Mouse (Mus musculus) C2C12 (cell line): ENCODE measurements at regions not wholly inside any gene's neighbourhood (a gene's known extent, or its start where the extent isn't known, plus 50 kb on each side); places are given as distances from the start of the nearest gene placed in this dataset.

ENCODE experiments used
- H3K27me3 ChIP-seq: one replicate; pipeline ENCODE4 v1.6.1; 2011; ENCODE audit not compliant: control insufficient read depth, insufficient read depth, insufficient read length
- H3K36me3 ChIP-seq: one replicate; pipeline ENCODE4 v1.6.1; 2011; ENCODE audit not compliant: control insufficient read depth, insufficient read depth
- H3K4me3 ChIP-seq: one replicate; pipeline ENCODE4 v1.5.1; 2011; ENCODE audit warnings: mild to moderate bottlenecking, control low read depth; ENCODE audit not compliant: poor library complexity, insufficient read depth, severe bottlenecking
- H3K79me2 ChIP-seq: one replicate; pipeline ENCODE4 v1.6.1; 2011; ENCODE audit not compliant: control insufficient read depth, insufficient read depth
- H3K79me3 ChIP-seq: one replicate; pipeline ENCODE4 v1.6.1; 2011; ENCODE audit warnings: low read depth, control low read depth
- H3ac ChIP-seq: one replicate; pipeline ENCODE3; 2011; ENCODE audit warnings: low read depth; ENCODE audit not compliant: control insufficient read depth, insufficient read length
- CEBPB ChIP-seq: IDR thresholded peaks from one replicate; pipeline ENCODE4 v1.6.1; 2011; ENCODE audit warnings: low read depth, mild to moderate bottlenecking, control low read depth, moderate library complexity
- CTCF ChIP-seq: IDR thresholded peaks from one replicate; pipeline ENCODE4 v1.5.1; 2011; ENCODE audit not compliant: control insufficient read depth, insufficient read depth, insufficient read length
- FOSL1 ChIP-seq: IDR thresholded peaks from one replicate; pipeline ENCODE4 v1.8.0; 2011; ENCODE audit warnings: mild to moderate bottlenecking, low read length; ENCODE audit not compliant: poor library complexity, insufficient read depth, severe bottlenecking
- MAX ChIP-seq: IDR thresholded peaks from one replicate; pipeline ENCODE4 v1.6.1; 2011; ENCODE audit warnings: mild to moderate bottlenecking, control low read depth
- MYOD1 ChIP-seq: IDR thresholded peaks from one replicate; pipeline ENCODE4 v1.6.1; 2011; ENCODE audit warnings: low read depth; ENCODE audit not compliant: control insufficient read depth, insufficient read length
- MYOG ChIP-seq: IDR thresholded peaks from one replicate; pipeline ENCODE4 v1.6.1; 2011; ENCODE audit not compliant: control insufficient read depth, insufficient read length; ENCODE audit errors: extremely low read depth
- USF1 ChIP-seq: IDR thresholded peaks from one replicate; pipeline ENCODE4 v1.6.1; 2011; ENCODE audit warnings: low read depth, mild to moderate bottlenecking, control low read depth, moderate library complexity

DNA sequence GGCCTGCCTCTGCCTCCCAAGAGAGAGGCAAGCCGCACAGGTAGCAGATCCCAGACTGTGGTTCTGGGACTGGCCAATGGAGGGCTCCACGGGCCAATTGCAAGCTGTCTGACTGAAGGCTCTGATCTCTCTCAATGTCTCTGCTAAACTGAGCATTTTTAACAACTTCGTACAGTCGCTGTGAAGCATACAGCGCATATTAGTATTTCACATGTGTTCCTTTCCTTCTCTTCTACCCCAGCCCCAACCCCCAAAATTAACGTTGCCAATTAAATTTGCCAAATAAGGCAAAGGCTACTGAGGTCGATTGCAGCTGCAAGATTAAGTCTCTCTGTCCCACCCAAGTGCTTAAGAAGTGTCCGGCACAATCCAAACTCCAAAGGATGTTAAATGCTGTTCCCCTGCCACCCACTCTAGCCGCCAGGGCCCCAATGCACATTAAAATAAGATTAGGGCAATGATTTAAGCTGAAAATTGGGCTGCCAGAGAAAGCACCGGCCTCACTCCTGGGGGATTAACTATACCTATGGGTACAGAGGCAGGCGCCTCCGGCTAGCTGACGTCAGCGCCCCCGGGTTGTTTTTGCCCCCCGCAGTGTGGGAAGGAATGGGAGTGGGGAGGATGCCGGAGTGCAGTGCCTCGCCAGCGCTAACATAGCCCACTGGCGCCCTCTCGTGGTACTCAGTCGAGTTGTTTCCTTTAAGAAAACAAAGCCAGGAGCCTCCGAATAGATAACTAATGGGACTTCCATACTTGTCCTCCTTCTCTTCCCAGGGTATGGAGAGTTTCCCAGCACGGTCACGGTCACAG lies 81.3 kb downstream of the Gm21962 start:
- no peak overlapping the region for H3ac ChIP-seq
- no peak for TF ChIP-seq MYOD1
- no peak for TF ChIP-seq USF1
- no peak for TF ChIP-seq FOSL1
- TF ChIP-seq CEBPB: no peak
- TF ChIP-seq MAX: no peak
- peak; percentile 74 for TF ChIP-seq CTCF
- TF ChIP-seq MYOG: no peak
- H3K79me2 ChIP-seq: no peaks in the 10 kb centered on the region
- H3K36me3 ChIP-seq: no peaks in the 10 kb centered on the region
- H3K4me3 ChIP-seq: no peak overlapping the region
- no peaks in the 10 kb centered on the region for H3K27me3 ChIP-seq
- H3K79me3 ChIP-seq: no peaks in the 10 kb centered on the region

DNA sequence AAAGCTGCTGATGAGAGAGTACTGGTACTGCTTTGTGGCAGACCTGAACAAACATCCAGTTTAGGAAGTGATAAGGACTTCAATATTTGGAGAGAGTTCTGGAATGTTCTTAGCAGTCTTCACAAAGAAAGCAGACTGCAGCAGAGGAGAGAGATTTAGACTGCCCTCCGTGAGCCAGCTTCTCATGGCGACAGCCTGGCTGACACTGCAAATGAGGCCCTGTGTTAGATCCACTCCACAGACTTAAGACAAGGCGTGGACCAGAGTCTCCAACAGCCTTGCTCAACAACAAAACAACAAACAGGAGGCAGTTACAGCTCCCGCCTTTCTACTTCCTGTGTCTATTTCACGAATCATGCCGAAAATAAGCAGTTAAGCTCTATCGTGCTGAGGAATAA lies 81.9 kb downstream of the Gm21962 start:
- no peak overlapping the region for H3K4me3 ChIP-seq
- TF ChIP-seq MYOD1: no peak
- no peak for TF ChIP-seq FOSL1
- TF ChIP-seq USF1: no peak
- no peak for TF ChIP-seq MYOG
- TF ChIP-seq MAX: no peak
- TF ChIP-seq CEBPB: no peak
- no peak for TF ChIP-seq CTCF
- H3K79me3 ChIP-seq: no peaks in the 10 kb centered on the region
- no peak overlapping the region for H3ac ChIP-seq
- H3K36me3 ChIP-seq: no peaks in the 10 kb centered on the region
- H3K79me2 ChIP-seq: no peaks in the 10 kb centered on the region
- H3K27me3 ChIP-seq: no peaks in the 10 kb centered on the region

DNA sequence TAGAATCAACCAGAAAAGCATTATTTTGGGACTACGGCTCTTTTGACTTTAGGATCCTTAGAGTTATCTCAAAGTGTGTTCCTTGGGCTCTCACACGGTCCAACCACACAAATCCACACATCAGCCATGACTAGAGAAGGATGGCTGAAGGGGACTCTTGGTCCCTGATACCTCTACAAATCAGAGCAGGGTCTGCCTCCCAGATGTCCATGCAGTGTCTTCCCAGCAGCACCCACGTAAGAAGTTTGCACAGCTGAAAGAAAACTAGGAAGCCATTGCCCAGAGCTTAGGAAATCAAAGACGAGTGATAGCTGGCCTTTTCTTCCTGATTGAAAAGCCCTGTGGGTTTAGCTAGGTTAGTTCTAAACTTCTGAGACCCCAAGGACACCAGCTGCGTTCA lies 84.1 kb downstream of the Gm21962 start:
- TF ChIP-seq MYOD1: no peak
- TF ChIP-seq CTCF: no peak
- no peak for TF ChIP-seq MAX
- TF ChIP-seq CEBPB: no peak
- no peak for TF ChIP-seq USF1
- no peak for TF ChIP-seq FOSL1
- no peak for TF ChIP-seq MYOG
- Histone ChIP-seq H3K79me3 (no peaks in the 10 kb centered on the region), H3K4me3 (no peak overlapping the region), H3K36me3 (no peaks in the 10 kb centered on the region), H3K27me3 (no peaks in the 10 kb centered on the region), H3ac (no peak overlapping the region), H3K79me2 (no peaks in the 10 kb centered on the region)

DNA sequence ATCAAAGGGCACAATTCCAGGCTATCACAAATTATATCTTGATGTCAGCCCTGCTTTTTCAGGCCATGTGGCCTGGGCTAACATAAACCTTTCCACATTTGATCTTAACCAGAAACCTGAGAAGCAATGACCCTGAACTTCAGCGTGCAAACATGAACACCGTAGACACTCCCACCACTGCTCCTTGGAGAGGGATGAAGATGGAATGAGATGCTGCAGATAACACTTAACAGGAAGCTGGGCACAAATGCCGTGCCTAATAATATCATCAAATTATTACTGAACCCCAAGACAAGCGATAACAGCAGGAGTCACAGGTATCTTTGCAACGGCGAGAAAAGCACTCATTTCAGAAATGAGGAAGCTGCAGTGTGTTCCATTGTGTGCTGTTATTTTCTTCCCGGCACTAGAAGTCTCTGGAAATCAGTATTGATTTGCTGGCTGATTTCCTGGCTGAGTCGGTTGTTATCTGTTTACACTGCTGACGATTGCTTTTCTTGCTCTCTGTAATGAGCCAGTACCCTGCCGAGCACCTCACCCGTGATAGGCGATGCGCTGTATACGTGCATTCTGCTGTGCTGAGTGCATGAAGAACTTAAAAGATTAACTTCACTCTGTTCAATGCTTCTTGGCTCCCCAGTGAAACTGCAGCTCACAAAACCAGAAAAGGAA lies 91.0 kb downstream of the Gm21962 start:
- Histone ChIP-seq H3ac (no peak overlapping the region), H3K79me2 (no peaks in the 10 kb centered on the region), H3K4me3 (no peak overlapping the region), H3K36me3 (no peaks in the 10 kb centered on the region), H3K27me3 (no peaks in the 10 kb centered on the region), H3K79me3 (no peaks in the 10 kb centered on the region)
- TF ChIP-seq CTCF (no peak), MYOD1 (no peak), CEBPB (no peak), FOSL1 (no peak), USF1 (no peak), MAX (no peak), MYOG (no peak)

DNA sequence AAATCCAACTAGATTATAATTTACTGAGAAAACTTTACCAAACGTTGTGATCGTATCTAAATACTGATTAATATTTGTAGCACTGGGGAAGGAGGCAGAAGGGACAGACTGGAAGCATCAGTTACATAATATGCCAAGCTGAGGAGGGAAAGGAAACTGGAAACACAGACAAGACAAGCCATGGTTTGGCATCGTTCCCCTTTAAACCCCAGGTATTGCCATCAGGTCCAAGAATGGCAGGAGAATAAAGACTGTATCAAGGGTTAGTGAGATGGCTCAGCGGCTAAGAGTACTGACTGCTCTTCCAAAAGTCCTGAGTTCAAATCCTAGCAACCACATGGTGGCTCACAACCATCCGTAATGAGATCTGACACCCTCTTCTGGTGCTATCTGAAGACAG lies 92.1 kb downstream of the Gm21962 start:
- Histone ChIP-seq H3K79me2 (no peaks in the 10 kb centered on the region), H3K4me3 (no peak overlapping the region), H3K27me3 (no peaks in the 10 kb centered on the region)

DNA sequence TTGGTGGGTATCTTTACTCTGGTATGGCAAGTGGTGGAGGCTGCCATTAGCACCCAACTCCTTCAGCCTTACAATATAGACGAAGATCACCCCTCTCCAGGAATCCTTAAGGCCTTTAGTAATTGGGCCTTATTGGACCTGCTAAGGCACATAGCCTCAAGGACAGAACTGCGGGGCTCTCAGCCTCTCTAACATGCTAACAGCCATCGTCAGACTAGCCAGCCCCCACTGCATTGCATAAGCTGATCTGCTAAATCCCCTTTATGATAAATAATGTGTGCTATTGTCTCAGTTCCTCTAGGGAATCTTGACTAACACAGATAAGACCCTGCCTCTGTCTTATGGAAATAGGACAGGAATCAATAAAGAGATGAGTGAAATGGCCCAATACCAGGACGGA lies 95.7 kb upstream of the H2afz start:
- no peak overlapping the region for H3K4me3 ChIP-seq

More for the DNA sequence above, 92.1 kb downstream of the Gm21962 start:
- Histone ChIP-seq H3K36me3 (no peaks in the 10 kb centered on the region), H3K79me3 (no peaks in the 10 kb centered on the region), H3ac (no peak overlapping the region)
- TF ChIP-seq FOSL1: no peak

More for the DNA sequence above, 95.7 kb upstream of the H2afz start:
- Histone ChIP-seq H3K27me3 (no peaks in the 10 kb centered on the region), H3K36me3 (no peaks in the 10 kb centered on the region), H3ac (no peak overlapping the region), H3K79me3 (no peaks in the 10 kb centered on the region), H3K79me2 (no peaks in the 10 kb centered on the region)
- no peak for TF ChIP-seq CEBPB
